Mouse (Mus musculus): ENCODE results near the gene Nlrp10.

Gene Nlrp10

GRCm38 (mm10) chr7:108929726-108930393 lies at the start of gene Nlrp10:
Nlrp10 (minus strand) TSS chr7:108930178.
- no peak for DNase-seq (ENCODE audit: low read depth)

GRCm38 (mm10) chr7:108972273-108972672 lies 42.3 kb upstream of the Nlrp10 start:
- no peak for DNase-seq (ENCODE audit: low read depth)

- no peak for DNase-seq (ENCODE audit: low read depth)
These were observed 38.2 kb upstream of the Nlrp10 start for GRCm38 (mm10) chr7:108968201-108968600.

GRCm38 (mm10) chr7:108966742-108967362 lies 36.9 kb upstream of the Nlrp10 start:
- DNase-seq (ENCODE audit: low read depth) = peak; percentile 53

- no peak for DNase-seq (ENCODE audit: low read depth)
These were observed 36.0 kb upstream of the Nlrp10 start for GRCm38 (mm10) chr7:108965968-108966367.

GRCm38 (mm10) chr7:108957734-108958133 lies 27.8 kb upstream of the Nlrp10 start:
- no peak for DNase-seq (ENCODE audit: low read depth)

GRCm38 (mm10) chr7:108954185-108954584 lies 24.2 kb upstream of the Nlrp10 start:
- DNase-seq (ENCODE audit: low read depth) = peak; percentile 39

GRCm38 (mm10) chr7:108952801-108953200 lies 22.8 kb upstream of the Nlrp10 start:
- DNase-seq (ENCODE audit: low read depth) = no peak

GRCm38 (mm10) chr7:108950762-108951331 lies 20.9 kb upstream of the Nlrp10 start:
- no peak for DNase-seq (ENCODE audit: low read depth)

GRCm38 (mm10) chr7:108950312-108950761 lies 20.4 kb upstream of the Nlrp10 start, which contains the start of gene Tub:
Tub (plus strand) TSS chr7:108950338.
- DNase-seq (ENCODE audit: low read depth) = peak; percentile 78

- no peak for DNase-seq (ENCODE audit: low read depth)
These were observed 19.3 kb upstream of the Nlrp10 start for GRCm38 (mm10) chr7:108949301-108949700.

GRCm38 (mm10) chr7:108948611-108949010 lies 18.6 kb upstream of the Nlrp10 start:
- no peak for DNase-seq (ENCODE audit: low read depth)

GRCm38 (mm10) chr7:108944002-108944401 lies 14.0 kb upstream of the Nlrp10 start:
- peak; percentile 67 for DNase-seq (ENCODE audit: low read depth)

GRCm38 (mm10) chr7:108941466-108941865 lies 11.5 kb upstream of the Nlrp10 start:
- DNase-seq (ENCODE audit: low read depth) = no peak

- no peak for DNase-seq (ENCODE audit: low read depth)
These were observed 6.6 kb upstream of the Nlrp10 start for GRCm38 (mm10) chr7:108936591-108936990.

GRCm38 (mm10) chr7:108935411-108935810 lies 5.4 kb upstream of the Nlrp10 start:
- DNase-seq (ENCODE audit: low read depth) = no peak

- DNase-seq (ENCODE audit: low read depth) = no peak
These were observed 4.9 kb upstream of the Nlrp10 start for GRCm38 (mm10) chr7:108934836-108935235.

- peak; percentile 99 for DNase-seq (ENCODE audit: low read depth)
These were observed 4.1 kb upstream of the Nlrp10 start, which contains the start of gene Eif3f for GRCm38 (mm10) chr7:108933794-108934731. Eif3f (plus strand) TSS chr7:108934417.

- no peak for DNase-seq (ENCODE audit: low read depth)
These were observed 1.4 kb downstream of the Nlrp10 start for GRCm38 (mm10) chr7:108928280-108929188.

GRCm38 (mm10) chr7:108927043-108927442 lies 2.9 kb downstream of the Nlrp10 start:
- no peak for DNase-seq (ENCODE audit: low read depth)

- no peak for DNase-seq (ENCODE audit: low read depth)
These were observed 26.0 kb downstream of the Nlrp10 start for GRCm38 (mm10) chr7:108903969-108904368.
